Mouse (Mus musculus) lung, postnatal 0 days (tissue): ENCODE data around the gene Fam3c. TPM values are rescaled to one million over a fixed set of nuclear protein-coding genes. Genes with fewer than 3 reads are reported as not detected.

Experiments used
- ATAC-seq: fragments of 200-750 bp; cut with Nextera tagmentation; 2 replicates; pipeline ENCODE4 v1.8.0; 2017; ENCODE audit warnings: moderate library complexity
- DNase-seq: peaks from one replicate; pipeline ENCODE4 v3.0.0-alpha.2; 2016; ENCODE audit warnings: low spot score
- H3K27ac ChIP-seq: fragments of 300-500 bp; sonication (generic); 2 replicates; pipeline ENCODE4 v1.5.1; 2014; ENCODE audit warnings: antibody characterized with exemption, mild to moderate bottlenecking, low read length, mixed read lengths
- H3K27me3 ChIP-seq: fragments of 300-500 bp; sonication (generic); replicated peaks from 2 replicates; pipeline ENCODE4 v1.6.1; 2014; ENCODE audit warnings: low read length, mixed read lengths; ENCODE audit not compliant: insufficient read depth
- H3K36me3 ChIP-seq: fragments of 300-500 bp; sonication (generic); 2 replicates; pipeline ENCODE4 v1.6.1; 2014; ENCODE audit warnings: low read length, mixed read lengths; ENCODE audit not compliant: insufficient read depth
- H3K4me1 ChIP-seq: fragments of 300-500 bp; sonication (generic); 2 replicates; pipeline ENCODE4 v1.6.1; 2014; ENCODE audit warnings: antibody characterized with exemption, low read depth, low read length, mixed read lengths; ENCODE audit not compliant: insufficient read depth
- H3K4me2 ChIP-seq: fragments of 300-500 bp; sonication (generic); replicated peaks from 2 replicates; pipeline ENCODE4 v1.6.1; 2014; ENCODE audit warnings: low read depth, mild to moderate bottlenecking, low read length, moderate library complexity, mixed read lengths
- H3K4me3 ChIP-seq: fragments of 300-500 bp; sonication (generic); 2 replicates; pipeline ENCODE4 v1.5.1; 2014; ENCODE audit warnings: low read depth, low read length
- H3K9ac ChIP-seq: fragments of 300-500 bp; sonication (generic); replicated peaks from 2 replicates; pipeline ENCODE4 v1.6.1; 2014; ENCODE audit warnings: low read depth, mild to moderate bottlenecking
- H3K9me3 ChIP-seq: fragments of 300-500 bp; sonication (generic); 2 replicates; pipeline ENCODE4 v1.6.1; 2016; ENCODE audit warnings: low read length, mixed read lengths
- CTCF ChIP-seq: IDR thresholded peaks from 2 replicates; pipeline ENCODE4 v1.5.1; 2016; ENCODE audit warnings: antibody characterized with exemption, mild to moderate bottlenecking
- EP300 ChIP-seq: IDR thresholded peaks from 2 replicates; pipeline ENCODE4 v1.6.1; 2016; ENCODE audit warnings: antibody characterized with exemption, mild to moderate bottlenecking, control low read depth
- WGBS: fragments of 180-500 bp; shearing (Covaris S2); extraction: QIAGEN DNeasy Blood & Tissue Kit; methylation state at CpG from one replicate; pipeline ENCODE4 v1.1.7; 2014; 5-methylcytosine and 5-hydroxymethylcytosine counted together
- polyA plus RNA-seq: library from polyadenylated mRNA; unstranded; fragments of >200 nt; fragmentation: Nextera tagmentation; extraction: Ambion mirVana; gene quantifications from 2 replicates; pipeline ENCODE4 v1.2.1, GENCODE M21; 2015

The Fam3c gene
- polyA plus RNA-seq, 1 experiment from 2014 or later = 66.9 TPM

GRCm38 (mm10) chr6:22343292-22343691 lies 12.8 kb downstream of the Fam3c start:
- Histone ChIP-seq H3K4me2 (no peak overlapping the region), H3K36me3 (no peaks in the 10 kb centered on the region), H3K27me3 (no peaks in the 10 kb centered on the region), H3K4me3 (no peak overlapping the region), H3K9ac (no peak overlapping the region), H3K27ac (no peak overlapping the region), H3K9me3 (no peaks in the 10 kb centered on the region), H3K4me1 (peaks cover 3% of the 10 kb centered on the region; the same call in 1 of the 2 replicates)
- DNase-seq (no peak), ATAC-seq (no peak)
- no peak for TF ChIP-seq EP300
- TF ChIP-seq CTCF = no peak
- WGBS = 62% methylated on average over 3 of the region's 3 CpGs

GRCm38 (mm10) chr6:22340779-22341178 lies 15.3 kb downstream of the Fam3c start:
- no peak overlapping the region for H3K4me2 ChIP-seq
- H3K9ac ChIP-seq = no peak overlapping the region
- no peak for ATAC-seq
- H3K9me3 ChIP-seq = no peaks in the 10 kb centered on the region
- TF ChIP-seq CTCF (no peak), EP300 (no peak)
- H3K27ac ChIP-seq = no peak overlapping the region
- H3K4me1 ChIP-seq = no peaks in the 10 kb centered on the region
- WGBS = 94% methylated on average over 14 of the region's 14 CpGs
- DNase-seq = no peak
- no peaks in the 10 kb centered on the region for H3K36me3 ChIP-seq
- no peak overlapping the region for H3K4me3 ChIP-seq
- no peaks in the 10 kb centered on the region for H3K27me3 ChIP-seq

DNA sequence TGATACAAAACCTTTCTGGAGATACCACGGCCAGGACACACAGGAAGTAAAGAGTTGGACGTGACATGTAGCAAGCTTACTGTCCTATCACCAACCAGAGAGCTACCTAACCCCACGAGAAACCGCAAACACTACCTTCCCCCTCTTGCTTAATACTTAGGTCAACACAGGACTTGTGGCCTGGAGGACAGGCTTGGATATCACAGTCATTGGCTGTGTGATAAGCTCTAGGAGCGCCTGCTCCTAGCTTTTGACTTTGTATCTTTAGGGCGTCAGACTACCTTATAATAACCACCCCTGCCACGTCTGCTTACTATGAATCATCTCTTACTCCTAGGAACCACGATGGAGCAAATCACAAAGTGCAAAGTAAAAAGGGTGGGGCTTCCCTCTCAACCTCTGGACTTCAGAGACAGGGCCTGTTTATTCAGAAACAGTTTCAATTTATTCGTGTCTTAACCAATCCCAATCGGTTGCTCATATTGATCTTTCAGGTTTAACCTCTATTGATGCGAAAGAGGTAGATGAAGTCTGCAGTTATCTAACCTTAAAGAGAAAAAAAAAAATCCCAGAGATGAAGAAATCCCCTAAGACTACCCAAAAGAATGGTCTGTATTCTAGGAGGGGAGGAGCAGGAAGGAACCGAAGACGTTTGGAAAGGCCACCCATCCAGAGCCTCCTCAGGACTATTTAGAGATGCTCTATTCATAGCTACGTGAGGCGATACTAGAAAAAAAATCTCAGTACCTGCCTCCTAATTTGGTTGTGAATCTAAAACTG lies 16.1 kb downstream of the Fam3c start:
- 84% methylated on average over 15 of the region's 15 CpGs for WGBS
- no peak for TF ChIP-seq EP300
- TF ChIP-seq CTCF = no peak
- Histone ChIP-seq H3K9ac (no peak overlapping the region), H3K9me3 (no peaks in the 10 kb centered on the region), H3K4me3 (no peak overlapping the region), H3K27ac (no peak overlapping the region), H3K27me3 (no peaks in the 10 kb centered on the region), H3K4me1 (no peaks in the 10 kb centered on the region), H3K4me2 (no peak overlapping the region), H3K36me3 (no peaks in the 10 kb centered on the region)
- no peak for DNase-seq
- no peak for ATAC-seq

DNA sequence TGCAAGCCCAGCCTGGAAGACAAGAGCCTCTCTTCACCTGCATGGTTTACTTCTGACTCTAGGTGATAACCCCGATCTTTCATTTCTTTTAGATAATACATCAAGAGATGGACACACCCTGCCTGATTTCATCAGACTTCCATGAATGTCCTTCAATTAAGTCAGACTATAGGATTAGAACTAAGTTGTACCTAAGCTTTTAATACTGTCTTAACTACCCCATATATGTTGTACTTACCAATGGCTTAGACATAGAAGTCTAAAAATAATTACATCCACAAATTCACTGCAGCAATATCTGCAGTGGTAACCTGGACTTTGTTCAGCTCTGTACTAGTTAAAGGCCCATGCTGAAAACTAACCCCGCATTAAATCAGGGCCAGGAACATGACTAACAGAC lies 23.5 kb downstream of the Fam3c start:
- Histone ChIP-seq H3K36me3 (no peaks in the 10 kb centered on the region), H3K4me2 (no peak overlapping the region), H3K27ac (no peak overlapping the region), H3K4me1 (no peaks in the 10 kb centered on the region), H3K4me3 (no peak overlapping the region), H3K9ac (no peak overlapping the region), H3K27me3 (no peaks in the 10 kb centered on the region), H3K9me3 (no peaks in the 10 kb centered on the region)
- ATAC-seq (no peak), DNase-seq (no peak)
- no peak for TF ChIP-seq EP300
- no peak for TF ChIP-seq CTCF
- WGBS = 89% methylated on average over 2 of the region's 2 CpGs

DNA sequence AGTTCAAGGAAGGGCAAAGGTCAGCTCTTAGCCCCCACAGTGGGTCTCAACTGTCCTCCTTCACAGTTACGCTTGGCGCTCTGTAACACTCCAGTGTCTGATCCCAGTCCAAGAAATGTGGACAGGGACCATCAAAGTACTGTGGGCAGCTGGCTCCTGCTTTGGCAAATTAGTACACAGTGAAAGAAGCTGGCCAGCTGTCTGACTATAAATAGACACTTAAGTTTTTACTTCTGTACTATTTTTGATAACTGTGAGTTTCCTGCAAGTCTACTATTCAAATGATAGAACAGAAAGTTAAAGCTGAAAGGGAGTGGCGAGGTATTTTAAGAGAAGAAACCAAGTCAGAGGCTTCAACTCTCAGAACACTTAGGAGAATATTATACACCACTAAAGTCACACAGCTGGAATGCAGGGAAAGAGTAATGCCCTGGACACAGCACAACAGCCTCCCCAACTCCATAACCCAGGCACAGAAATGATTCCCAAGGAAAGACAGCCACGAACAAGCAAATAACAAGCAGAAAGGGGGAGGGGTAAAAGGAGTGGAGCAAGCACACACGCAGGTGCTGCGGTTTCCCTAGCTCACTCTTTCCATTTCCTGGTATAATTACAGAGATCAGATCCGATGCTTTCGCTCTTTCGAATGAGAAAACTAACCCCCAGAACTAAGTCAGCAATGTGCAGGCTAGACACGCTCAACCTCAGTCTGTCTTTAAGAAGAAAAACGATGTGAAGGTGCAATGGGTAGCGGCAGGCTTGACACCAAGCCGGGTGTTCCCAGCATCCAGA lies 25.7 kb downstream of the Fam3c start:
- no peak for ATAC-seq
- DNase-seq = no peak

DNA sequence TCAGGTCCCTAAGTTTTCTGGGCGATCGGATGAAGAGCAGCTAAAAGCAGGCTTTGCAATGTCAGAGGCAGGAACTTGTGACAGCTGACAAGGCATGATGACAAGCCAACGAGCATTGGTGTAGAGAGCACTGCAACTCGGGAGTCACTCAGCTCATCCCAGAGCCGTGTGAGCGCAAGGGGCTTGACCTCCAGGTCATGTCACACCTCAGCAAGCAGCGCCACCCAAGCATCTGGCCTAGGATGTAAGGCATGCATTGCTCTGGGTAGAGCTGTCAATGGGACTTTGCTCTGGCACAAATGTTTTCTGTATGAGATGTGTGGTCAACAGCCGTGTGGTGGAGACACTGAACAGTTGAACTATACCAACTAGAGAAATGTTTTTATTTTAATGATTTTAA lies 28.1 kb downstream of the Fam3c start:
- no peaks in the 10 kb centered on the region for H3K4me1 ChIP-seq
- no peak overlapping the region for H3K27ac ChIP-seq
- no peak for DNase-seq
- no peak for TF ChIP-seq CTCF
- WGBS = 64% methylated on average over 8 of the region's 8 CpGs
- no peaks in the 10 kb centered on the region for H3K9me3 ChIP-seq
- no peaks in the 10 kb centered on the region for H3K27me3 ChIP-seq
- no peak overlapping the region for H3K9ac ChIP-seq
- H3K36me3 ChIP-seq = no peaks in the 10 kb centered on the region
- ATAC-seq = no peak
- no peak overlapping the region for H3K4me2 ChIP-seq
- no peak overlapping the region for H3K4me3 ChIP-seq

More for the DNA sequence above, 25.7 kb downstream of the Fam3c start:
- Histone ChIP-seq H3K4me3 (no peak overlapping the region), H3K4me1 (no peaks in the 10 kb centered on the region), H3K27ac (no peak overlapping the region; the same call in 1 of the 2 replicates), H3K9ac (no peak overlapping the region), H3K36me3 (no peaks in the 10 kb centered on the region), H3K4me2 (no peak overlapping the region), H3K9me3 (no peaks in the 10 kb centered on the region), H3K27me3 (no peaks in the 10 kb centered on the region)
- WGBS = 77% methylated on average over 13 of the region's 13 CpGs
- TF ChIP-seq EP300 (no peak), CTCF (no peak)
